Mouse (Mus musculus) limb, embryonic 11.5 days (tissue): Measurements from ENCODE around the gene Trim5. TPM values are rescaled to one million over a fixed set of nuclear protein-coding genes. Genes with fewer than 3 reads are reported as not detected.

Experiments used
- ATAC-seq: fragments of 200-750 bp; cut with Nextera tagmentation; 2 replicates; pipeline ENCODE4 v1.8.0; 2017; ENCODE audit warnings: low read depth; ENCODE audit not compliant: insufficient number of reproducible peaks, low FRiP score, low TSS enrichment
- DNase-seq: peaks from one replicate; pipeline ENCODE4 v3.0.0-alpha.2; 2015; ENCODE audit warnings: low spot score
- H3K27ac ChIP-seq: fragments of 300-500 bp; sonication (generic); replicated peaks from 2 replicates; pipeline ENCODE4 v1.5.1; 2014; ENCODE audit warnings: low read depth, mild to moderate bottlenecking, low read length
- H3K27me3 ChIP-seq: fragments of 300-500 bp; sonication (generic); 2 replicates; pipeline ENCODE4 v1.6.1; 2014; ENCODE audit warnings: mild to moderate bottlenecking, low read length, mixed read lengths; ENCODE audit not compliant: control insufficient read depth, insufficient read depth
- H3K36me3 ChIP-seq: fragments of 300-500 bp; sonication (generic); 2 replicates; pipeline ENCODE4 v1.6.1; 2014; ENCODE audit warnings: mild to moderate bottlenecking, low read length, moderate library complexity, mixed read lengths; ENCODE audit not compliant: control insufficient read depth, insufficient read depth
- H3K4me1 ChIP-seq: fragments of 300-500 bp; sonication (generic); 2 replicates; pipeline ENCODE4 v1.6.1; 2014; ENCODE audit warnings: low read length, mixed read lengths; ENCODE audit not compliant: control insufficient read depth, insufficient read depth
- H3K4me2 ChIP-seq: fragments of 300-500 bp; sonication (generic); 2 replicates; pipeline ENCODE4 v1.6.1; 2014; ENCODE audit warnings: low read depth, mild to moderate bottlenecking, moderate library complexity; ENCODE audit not compliant: severe bottlenecking
- H3K4me3 ChIP-seq: fragments of 300-500 bp; sonication (generic); 2 replicates; pipeline ENCODE4 v1.5.1; 2014; ENCODE audit warnings: low read depth, low read length
- H3K9ac ChIP-seq: fragments of 300-500 bp; sonication (generic); 2 replicates; pipeline ENCODE4 v1.6.1; 2014; ENCODE audit warnings: mild to moderate bottlenecking, low read length
- H3K9me3 ChIP-seq: fragments of 300-500 bp; sonication (generic); 2 replicates; pipeline ENCODE4 v1.6.1; 2016; ENCODE audit warnings: low read length; ENCODE audit not compliant: control insufficient read depth
- WGBS: fragments of 180-500 bp; shearing (Covaris S2); extraction: QIAGEN DNeasy Blood & Tissue Kit; methylation state at CpG from one replicate; pipeline ENCODE4 v1.1.7; 2014; 5-methylcytosine and 5-hydroxymethylcytosine counted together
- polyA plus RNA-seq: library from polyadenylated mRNA; unstranded; fragments of >200 nt; fragmentation: Nextera tagmentation; extraction: Ambion mirVana; gene quantifications from 2 replicates; pipeline ENCODE4 v1.2.1, GENCODE M21; 2014

Trim5 gene
- polyA plus RNA-seq, 1 experiment from 2014 or later, result 0.08 TPM

DNA sequence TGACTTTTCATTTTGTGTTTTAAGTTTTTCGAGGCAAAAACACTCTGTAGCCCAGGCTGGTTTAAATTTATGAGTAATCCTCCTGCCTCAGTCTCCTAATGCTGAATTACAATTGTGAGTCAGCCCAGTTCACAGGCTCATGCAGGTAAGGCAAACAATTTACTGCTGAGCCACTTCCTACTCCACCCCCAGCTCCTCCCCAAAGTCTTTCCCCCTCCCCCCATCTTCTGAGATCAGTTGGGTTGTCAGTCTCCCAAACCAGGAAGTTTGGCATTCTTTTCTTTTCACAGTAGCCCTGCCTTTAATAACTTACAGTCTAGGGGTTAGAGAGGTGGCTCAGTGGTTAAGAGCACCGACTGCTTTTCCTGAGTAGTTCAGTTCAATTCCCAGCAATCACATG is 70.0 kb downstream of the Trim5 start:
- Histone ChIP-seq H3K27ac (no peak overlapping the region), H3K9ac (no peak overlapping the region), H3K4me3 (no peak overlapping the region), H3K27me3 (no peaks in the 10 kb centered on the region), H3K4me1 (no peaks in the 10 kb centered on the region), H3K4me2 (no peak overlapping the region), H3K36me3 (no peaks in the 10 kb centered on the region), H3K9me3 (no peaks in the 10 kb centered on the region)
- no peak for ATAC-seq
- no peak for DNase-seq
- 69% methylated on average over 2 of the region's 2 CpGs for WGBS

DNA sequence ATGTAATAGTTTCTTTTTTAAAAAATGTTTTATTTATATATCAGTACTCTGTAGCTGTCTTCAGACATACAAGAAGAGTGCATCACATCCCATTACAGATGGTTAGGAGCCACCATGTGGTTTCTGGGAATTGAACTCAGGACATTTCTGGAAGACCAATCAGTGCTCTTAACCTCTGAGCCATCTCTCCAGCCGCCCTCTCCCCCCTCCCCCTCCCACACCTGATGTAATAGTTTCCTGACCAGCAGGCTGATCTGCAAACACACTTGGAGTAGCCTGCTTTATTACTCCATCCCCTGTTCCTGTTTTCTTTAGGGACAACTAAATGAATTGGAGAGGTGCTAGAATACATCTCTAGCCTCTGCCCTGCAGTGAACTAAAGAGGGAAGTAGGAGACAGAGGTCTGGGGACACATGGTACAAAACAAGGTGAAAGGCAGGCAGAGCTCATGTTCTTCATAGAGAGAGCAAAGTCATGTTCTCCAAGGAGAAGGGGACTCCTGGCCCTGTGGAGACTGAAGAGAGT is 71.8 kb downstream of the Trim5 start:
- Histone ChIP-seq H3K27ac (no peak overlapping the region), H3K9me3 (no peaks in the 10 kb centered on the region), H3K9ac (no peak overlapping the region), H3K36me3 (no peaks in the 10 kb centered on the region), H3K4me2 (no peak overlapping the region), H3K4me1 (no peaks in the 10 kb centered on the region), H3K4me3 (no peak overlapping the region), H3K27me3 (no peaks in the 10 kb centered on the region)
- ATAC-seq, result no peak
- WGBS, result 39% methylated on average over 1 of the region's 1 CpGs
- DNase-seq, result no peak

Other genes starting within 250 kb of the Trim5 start
- not detected in 2 replicates for gene Olfr642, start 235.4 kb downstream of the Trim5 start, polyA plus RNA-seq
- gene 4930516K23Rik, start 226.6 kb downstream of the Trim5 start, polyA plus RNA-seq, result not detected in 2 replicates
- not detected in 2 replicates for gene Olfr644, start 216.2 kb downstream of the Trim5 start, polyA plus RNA-seq
- not detected in 2 replicates for gene Olfr645, start 202.6 kb downstream of the Trim5 start, polyA plus RNA-seq
- gene Olfr646, start 183.2 kb downstream of the Trim5 start, polyA plus RNA-seq, result not detected in 2 replicates
- not detected in 2 replicates for gene Ubqln5, start 158.3 kb downstream of the Trim5 start, polyA plus RNA-seq
- gene Olfr643, start 150.7 kb downstream of the Trim5 start, polyA plus RNA-seq, result not detected in 2 replicates
- gene Ubqln3, start 144.8 kb downstream of the Trim5 start, polyA plus RNA-seq, result not detected in 2 replicates
- gene Ubqlnl, start 137.5 kb downstream of the Trim5 start, polyA plus RNA-seq, result not detected in 2 replicates
- not detected in 2 replicates for gene Olfm5, start 123.3 kb downstream of the Trim5 start, polyA plus RNA-seq
- 0.18 and 0.25 TPM in 2 replicates for gene Olfr648, start 104.7 kb downstream of the Trim5 start, polyA plus RNA-seq
- not detected in 2 replicates for gene Olfr649, start 92.1 kb downstream of the Trim5 start, polyA plus RNA-seq
- 3.5 and 5.5 TPM in 2 replicates for gene Trim6, start 69.3 kb downstream of the Trim5 start, polyA plus RNA-seq
- 0.64 and 1.4 TPM in 2 replicates for gene Trim34a, start 43.6 kb downstream of the Trim5 start, polyA plus RNA-seq
- gene Trim12a, start 27.4 kb upstream of the Trim5 start, polyA plus RNA-seq, result 3.8 and 3.9 TPM in 2 replicates
- gene Trim34b, start 41.4 kb upstream of the Trim5 start, polyA plus RNA-seq, result not detected in 2 replicates
- 1.3 and 1.8 TPM in 2 replicates for gene Trim12c, start 65.3 kb upstream of the Trim5 start, polyA plus RNA-seq
- not detected in 2 replicates for gene Trim30b, start 81.8 kb upstream of the Trim5 start, polyA plus RNA-seq
- not detected in 2 replicates for gene Trim30c, start 112.7 kb upstream of the Trim5 start, polyA plus RNA-seq
- 0.51 and 0.61 TPM in 2 replicates for gene Trim30a, start 177.1 kb upstream of the Trim5 start, polyA plus RNA-seq
- 0.08 TPM in 1 of 2 replicates, not detected in the other for gene Trim30d, start 219.8 kb upstream of the Trim5 start, polyA plus RNA-seq